8 mouse cellular contexts compared by ENCODE assay signal in genomic region chr3:87562370-87562769, GRCm38 (mm10). TPM values are rescaled to one million over a fixed set of nuclear protein-coding genes. Genes with fewer than 3 reads are reported as not detected.
DNase-seq lines count a peak whose midpoint lies in the region; ATAC-seq and TF ChIP-seq lines count a peak whose summit lies in the region.

No protein-coding gene starts in this region.

- no peak for ATAC-seq in neural tube, embryonic 15.5 days (ENCODE audit: low FRiP score)
- ATAC-seq in limb, embryonic 14.5 days (ENCODE audit: low FRiP score, low read depth) = no peak; the same call in 1 of the 2 replicates

- no peaks in the 10 kb centered on the region for H3K9me3 ChIP-seq in neural tube, embryonic 15.5 days (replicated peaks)
- no peaks in the 10 kb centered on the region for H3K9me3 ChIP-seq in limb, embryonic 14.5 days (ENCODE audit: control insufficient read depth, low read length)

- no peak overlapping the region for H3K9ac ChIP-seq in neural tube, embryonic 15.5 days (replicated peaks)
- no peak overlapping the region for H3K9ac ChIP-seq in limb, embryonic 14.5 days (ENCODE audit: low read depth, low read length, severe bottlenecking)

- H3K4me3 ChIP-seq in neural tube, embryonic 15.5 days (replicated peaks) = no peak overlapping the region
- H3K4me3 ChIP-seq in limb, embryonic 14.5 days (replicated peaks; ENCODE audit: low read length) = no peak overlapping the region

- H3K4me1 ChIP-seq in neural tube, embryonic 15.5 days = peaks cover 15% of the 10 kb centered on the region
- H3K4me1 ChIP-seq in limb, embryonic 14.5 days (ENCODE audit: control insufficient read depth, insufficient read depth, low read length) = no peaks in the 10 kb centered on the region

- no peak for TF ChIP-seq POLR2A in limb, embryonic 14.5 days (IDR thresholded peaks at IDR 0.05; ENCODE audit: borderline replicate concordance, extremely low read depth, insufficient read depth, insufficient read length)

- 3% methylated on average over 6 of the region's 6 CpGs for WGBS in neural tube, embryonic 15.5 days
- WGBS in limb, embryonic 14.5 days = 4% methylated on average over 6 of the region's 6 CpGs

- H3K36me3 ChIP-seq in neural tube, embryonic 15.5 days = no peaks in the 10 kb centered on the region
- no peaks in the 10 kb centered on the region for H3K36me3 ChIP-seq in limb, embryonic 14.5 days (ENCODE audit: control insufficient read depth, insufficient read depth, low read length)

- H3K27ac ChIP-seq in neural tube, embryonic 15.5 days (replicated peaks) = no peak overlapping the region
- H3K27ac ChIP-seq in limb, embryonic 14.5 days (replicated peaks; ENCODE audit: low read depth, low read length) = no peak overlapping the region

- H3K4me2 ChIP-seq in neural tube, embryonic 15.5 days = no peak overlapping the region
- no peak overlapping the region for H3K4me2 ChIP-seq in limb, embryonic 14.5 days (replicated peaks; ENCODE audit: low read depth, low read length, severe bottlenecking)

- peak; percentile 87 for DNase-seq in neural tube, embryonic 10.5 days (ENCODE audit: extremely low spot score, low spot score)
- peak; percentile 79 for DNase-seq in cerebellum, adult 11 months
- peak; percentile 92 to 97 for DNase-seq in frontal cortex, postnatal 36 days (ENCODE audit: low spot score in 2 of 2)
- DNase-seq in kidney, adult 9 months = peak; percentile 90
- peak; percentile 71 for DNase-seq in limb, embryonic 14.5 days (ENCODE audit: low spot score)
- DNase-seq in retina, adult 2 months (ENCODE audit: low read depth, low spot score) = peak; percentile 68
- DNase-seq in thymus, postnatal 36 days = peak; percentile 79 to 83

- H3K27me3 ChIP-seq in neural tube, embryonic 15.5 days (replicated peaks) = no peaks in the 10 kb centered on the region
- H3K27me3 ChIP-seq in limb, embryonic 14.5 days (ENCODE audit: control insufficient read depth, insufficient read depth, low read length) = no peaks in the 10 kb centered on the region

RNA-seq across cellular contexts. Expression of gene Etv3, which starts 37.2 kb away (rescaled TPM):
- 9.2 and 10.7 TPM in 2 replicates for polyA plus RNA-seq in neural tube, embryonic 15.5 days (2015; fragmentation: Nextera tagmentation; extraction: Ambion mirVana)
- polyA plus RNA-seq in limb, embryonic 14.5 days (2012; rRNA removed) = 18.7 and 20.0 TPM in 2 replicates
- polyA plus RNA-seq in limb, embryonic 14.5 days (2014; fragmentation: Nextera tagmentation; extraction: Ambion mirVana) = 17.1 and 17.2 TPM in 2 replicates

RNA-seq across cellular contexts. Expression of gene Arhgef11, which starts 55.0 kb away (rescaled TPM):
- 19.5 and 19.6 TPM in 2 replicates for polyA plus RNA-seq in neural tube, embryonic 15.5 days (2015; fragmentation: Nextera tagmentation; extraction: Ambion mirVana)
- polyA plus RNA-seq in limb, embryonic 14.5 days (2012; rRNA removed) = 28.2 and 36.4 TPM in 2 replicates
- polyA plus RNA-seq in limb, embryonic 14.5 days (2014; fragmentation: Nextera tagmentation; extraction: Ambion mirVana) = 16.1 and 19.0 TPM in 2 replicates
